Mouse (Mus musculus): ENCODE measurements at regions not wholly inside any gene's neighbourhood (a gene's known extent, or its start where the extent isn't known, plus 50 kb on each side); places are given as distances from the start of the nearest gene placed in this dataset.

DNA sequence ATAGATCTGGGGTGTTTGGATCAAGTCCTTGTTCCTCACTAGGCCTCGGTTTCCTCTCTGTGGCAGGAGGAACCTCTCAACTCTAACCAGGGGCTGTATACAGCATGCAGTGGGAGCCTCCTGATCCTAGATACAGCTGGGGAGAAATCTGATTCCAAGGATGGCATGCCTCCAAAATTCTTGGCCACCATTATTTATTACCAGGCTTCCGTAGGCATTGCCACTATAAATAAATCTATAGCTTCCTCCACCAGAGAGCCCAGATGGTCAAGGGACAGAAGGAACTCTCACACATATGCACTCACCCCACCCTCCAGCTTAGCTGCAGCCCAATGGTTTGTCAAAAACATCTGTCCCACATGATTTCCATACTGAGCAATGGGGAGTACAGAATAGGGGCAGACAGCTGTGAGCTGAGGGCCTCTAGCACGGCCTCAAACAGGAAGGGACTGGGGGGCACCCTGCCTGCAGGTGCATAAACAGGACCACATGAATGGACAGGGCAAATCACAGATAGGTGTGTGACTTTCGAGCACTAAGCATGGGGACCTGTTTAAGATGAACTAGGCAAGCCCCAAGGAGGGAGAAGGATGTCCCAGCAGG is 100.8 kb upstream of the Mgme1 start:
- no peak for ATAC-seq (ENCODE audit: poor library complexity, severe bottlenecking)

DNA sequence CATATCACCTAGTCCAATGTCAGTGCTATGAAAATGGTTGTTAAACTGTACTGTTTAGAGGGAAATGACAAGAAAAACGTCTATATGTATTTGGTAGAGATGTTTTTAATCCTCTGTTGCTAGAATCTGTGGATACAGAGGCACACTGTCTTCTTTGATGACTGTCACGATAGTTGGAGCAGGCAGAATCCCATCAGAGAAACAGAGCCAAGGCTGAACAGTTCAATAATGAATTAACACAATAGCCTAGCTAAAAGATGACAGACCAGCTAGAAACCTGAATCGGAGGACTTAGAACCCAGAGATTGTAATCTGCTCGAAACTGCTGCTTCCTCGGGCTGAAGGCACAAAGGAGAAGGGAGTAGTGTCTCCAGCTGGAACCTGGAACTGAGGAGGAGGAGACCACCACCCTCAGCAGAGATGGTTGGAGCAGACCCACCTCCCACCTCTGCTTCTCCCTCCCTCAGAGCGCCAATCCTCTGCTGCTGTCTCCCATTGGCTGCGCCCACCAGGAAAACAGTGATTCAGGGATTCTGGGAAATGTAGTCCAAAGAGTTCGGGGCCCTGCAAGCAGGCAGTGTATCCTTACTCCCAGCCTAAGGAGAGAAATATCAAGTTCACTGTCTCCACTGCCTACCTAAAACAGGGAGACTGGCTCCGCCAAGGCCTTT is 98.2 kb upstream of the Mgme1 start:
- 0 out of 2 replicates have a peak, but pooled peaks have one; percentile 19 for ATAC-seq (ENCODE audit: poor library complexity, severe bottlenecking)

GRCm38 (mm10) chr2:144173358-144174106 is 96.9 kb upstream of the Mgme1 start:
- ATAC-seq (ENCODE audit: poor library complexity, severe bottlenecking) = peak; percentile 41

- ATAC-seq (ENCODE audit: poor library complexity, severe bottlenecking) = 0 out of 2 replicates have a peak, but pooled peaks have one; percentile 23
Observed at GRCm38 (mm10) chr2:144174366-144175035, 96.0 kb upstream of the Mgme1 start.

- no peak for ATAC-seq (ENCODE audit: poor library complexity, severe bottlenecking)
Observed at GRCm38 (mm10) chr2:144176508-144177170, 93.8 kb upstream of the Mgme1 start.

- peak; percentile 43; the same call in 1 of the 2 replicates for ATAC-seq (ENCODE audit: poor library complexity, severe bottlenecking)
Observed at GRCm38 (mm10) chr2:144177268-144177667, 93.2 kb upstream of the Mgme1 start.

DNA sequence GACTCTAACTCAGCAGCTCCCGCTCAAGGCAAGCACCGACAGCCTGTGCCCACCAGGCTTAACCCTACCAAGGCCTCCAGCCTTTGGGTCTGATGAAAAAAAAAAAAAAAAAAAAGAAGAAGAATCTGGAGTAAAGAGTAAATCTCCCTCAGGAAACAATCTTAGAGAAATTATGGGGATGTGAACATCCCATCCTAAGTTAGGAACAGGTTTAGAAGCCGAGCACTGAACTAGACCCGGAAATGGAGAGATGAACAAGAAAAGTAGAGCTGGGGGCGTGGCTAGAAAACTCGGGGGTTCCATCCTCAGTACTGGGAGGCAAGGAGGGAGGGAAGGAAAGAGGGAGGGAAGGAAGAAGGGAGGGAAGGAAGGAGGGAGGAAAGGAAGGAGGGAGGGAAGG is 92.5 kb upstream of the Mgme1 start:
- ATAC-seq (ENCODE audit: poor library complexity, severe bottlenecking) = no peak

GRCm38 (mm10) chr2:144182108-144182507 is 88.4 kb upstream of the Mgme1 start:
- no peak for ATAC-seq (ENCODE audit: poor library complexity, severe bottlenecking)

GRCm38 (mm10) chr2:144182542-144182941 is 87.9 kb upstream of the Mgme1 start:
- no peak for ATAC-seq (ENCODE audit: poor library complexity, severe bottlenecking)

DNA sequence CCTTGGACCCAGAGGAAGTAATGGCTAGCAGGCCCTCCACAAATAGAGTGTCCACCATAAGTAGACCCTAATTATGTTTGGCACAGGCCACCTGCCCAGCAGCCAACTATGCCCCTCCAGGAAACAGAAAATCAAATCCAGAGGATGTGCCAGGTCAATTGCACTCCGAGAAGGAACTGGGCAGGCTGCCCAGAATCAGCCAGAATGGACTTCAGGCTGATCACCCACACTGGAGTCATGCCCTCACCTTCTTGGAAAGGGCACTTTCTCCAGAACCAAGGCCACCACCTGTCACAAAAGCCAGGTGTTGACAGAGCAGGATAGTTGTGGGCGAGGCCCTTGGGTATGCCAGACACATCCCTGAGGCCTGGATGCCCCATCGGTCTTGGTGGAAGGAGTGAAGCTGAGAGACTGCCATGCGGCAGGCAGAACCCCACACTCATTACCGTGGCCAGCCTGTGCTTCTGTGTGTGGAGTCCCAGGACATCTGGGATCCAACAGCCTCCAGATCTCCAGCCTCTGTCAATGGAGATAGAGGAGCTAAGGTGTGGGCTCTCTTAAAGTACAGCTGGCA is 87.0 kb upstream of the Mgme1 start:
- ATAC-seq (ENCODE audit: poor library complexity, severe bottlenecking) = no peak

GRCm38 (mm10) chr2:144185175-144185574 is 85.3 kb upstream of the Mgme1 start:
- no peak for ATAC-seq (ENCODE audit: poor library complexity, severe bottlenecking)

DNA sequence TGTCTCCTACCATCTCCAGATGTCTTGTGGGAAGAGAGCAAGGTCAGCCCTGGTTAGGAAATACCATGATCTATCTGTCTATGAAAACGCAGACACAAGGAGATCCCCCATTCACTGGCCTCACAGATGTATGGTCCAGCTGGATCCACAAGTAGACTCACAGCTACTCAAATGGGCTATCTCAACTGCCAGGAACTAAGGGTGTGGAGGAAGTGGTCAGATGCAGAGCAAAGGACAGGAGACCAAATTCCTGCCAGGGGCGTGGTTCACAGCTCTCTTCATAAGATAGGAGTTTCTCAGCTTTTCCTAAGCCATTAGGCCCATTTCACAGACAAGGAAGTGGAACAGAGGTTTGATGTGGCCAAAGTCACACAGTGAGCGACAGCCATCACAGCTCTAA is 84.0 kb upstream of the Mgme1 start:
- 0 out of 2 replicates have a peak, but pooled peaks have one; percentile 19 for ATAC-seq (ENCODE audit: poor library complexity, severe bottlenecking)

DNA sequence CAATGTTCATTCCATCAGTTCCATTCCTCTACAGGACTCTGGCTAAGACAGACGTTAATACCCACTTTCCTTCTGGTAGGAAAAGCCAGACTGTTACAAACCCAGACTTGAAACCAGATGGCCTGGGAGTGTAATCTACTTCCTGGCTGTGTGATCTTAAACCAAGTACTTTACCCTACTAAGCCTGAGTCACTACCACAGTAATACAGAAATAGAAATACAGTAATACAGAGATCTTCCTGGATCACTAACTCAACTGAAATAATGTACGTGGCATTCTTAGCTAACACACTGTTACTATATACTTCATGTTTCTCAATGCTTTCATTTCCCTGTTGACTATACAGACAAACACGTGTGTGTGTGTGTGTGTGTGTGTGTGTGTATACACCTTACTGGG is 82.4 kb upstream of the Mgme1 start:
- ATAC-seq (ENCODE audit: poor library complexity, severe bottlenecking) = peak; percentile 90

GRCm38 (mm10) chr2:144188485-144188884 is 82.0 kb upstream of the Mgme1 start:
- no peak for ATAC-seq (ENCODE audit: poor library complexity, severe bottlenecking)

DNA sequence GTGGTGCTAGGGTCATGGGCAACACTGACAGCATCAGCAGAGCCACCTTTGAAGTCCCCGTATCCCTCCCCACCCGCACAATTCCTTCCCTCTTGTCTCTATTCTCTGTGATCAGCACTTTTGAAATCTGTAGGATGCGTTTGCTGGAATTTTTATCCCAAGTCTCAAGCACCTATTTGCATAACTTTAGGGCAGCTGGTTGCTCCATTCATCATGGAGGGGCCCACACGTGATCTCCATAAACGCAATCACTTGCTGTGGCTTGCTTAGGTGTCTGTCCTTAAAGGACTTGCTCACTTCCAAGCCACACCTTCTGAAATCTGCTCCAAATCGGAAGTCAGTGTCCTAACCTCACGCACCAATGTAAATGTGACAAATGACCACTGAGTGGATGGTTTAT is 80.7 kb upstream of the Mgme1 start:
- no peak for ATAC-seq (ENCODE audit: poor library complexity, severe bottlenecking)

GRCm38 (mm10) chr2:144191018-144191417 is 79.4 kb upstream of the Mgme1 start:
- no peak for ATAC-seq (ENCODE audit: poor library complexity, severe bottlenecking)

DNA sequence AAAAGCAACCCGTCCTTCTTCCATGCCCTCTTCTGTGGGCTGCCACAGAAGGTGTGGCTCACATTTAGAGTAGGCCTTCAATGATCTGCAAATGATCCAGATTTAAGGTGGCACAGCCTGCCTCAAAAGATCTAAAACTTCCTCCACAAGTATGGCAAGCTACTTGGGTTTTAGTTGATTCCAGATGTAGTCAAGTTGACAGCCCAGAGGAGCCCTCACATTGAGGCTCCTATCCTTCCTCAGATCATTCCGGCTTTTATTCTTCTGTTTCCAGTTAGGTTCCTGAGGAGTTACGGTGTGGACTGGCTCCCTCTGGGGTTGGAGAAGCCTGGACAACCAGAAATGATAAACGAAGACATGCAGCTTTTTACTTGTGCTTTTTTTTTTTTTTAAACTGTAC is 78.8 kb upstream of the Mgme1 start:
- ATAC-seq (ENCODE audit: poor library complexity, severe bottlenecking) = no peak

DNA sequence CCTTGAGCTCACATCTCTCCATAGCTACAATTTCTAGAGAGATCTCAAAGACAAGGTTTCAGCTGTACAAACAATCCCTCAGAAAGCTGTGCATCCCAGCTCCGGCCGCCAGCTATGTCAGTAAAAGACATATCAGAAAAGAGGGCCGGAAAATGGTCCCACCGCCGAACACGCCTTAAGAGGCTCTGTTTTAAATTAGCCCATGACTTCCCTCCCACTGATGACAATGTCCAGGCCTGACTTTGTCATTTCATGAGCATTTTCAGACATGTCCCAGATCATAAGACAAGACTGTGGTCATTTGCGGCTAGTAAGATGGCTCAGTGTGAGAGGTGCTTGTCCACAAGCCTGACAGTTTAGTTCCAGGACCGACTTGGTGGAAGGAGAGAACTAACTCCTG is 78.0 kb upstream of the Mgme1 start:
- ATAC-seq (ENCODE audit: poor library complexity, severe bottlenecking) = no peak

- no peak for ATAC-seq (ENCODE audit: poor library complexity, severe bottlenecking)
Observed at GRCm38 (mm10) chr2:144195851-144196250, 74.6 kb upstream of the Mgme1 start.

DNA sequence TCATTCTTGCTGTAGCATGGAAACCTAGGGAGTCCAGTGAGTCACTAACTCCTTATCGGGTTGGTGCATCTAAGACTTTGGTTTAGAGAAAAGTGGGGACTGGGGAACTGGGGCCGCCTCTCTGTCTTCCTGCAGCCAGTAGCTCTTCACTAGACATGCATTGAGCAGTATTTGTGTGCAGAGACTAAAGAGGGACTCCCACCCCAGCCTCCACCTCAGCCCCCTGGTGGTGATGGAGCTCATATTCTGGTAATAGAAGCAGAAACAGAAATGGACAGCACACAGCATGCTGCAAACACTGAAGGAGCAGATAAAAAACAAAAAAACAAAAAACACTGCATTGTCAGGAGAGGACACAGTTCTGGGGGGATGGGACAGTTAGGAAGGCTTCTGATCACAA is 73.3 kb upstream of the Mgme1 start:
- peak; percentile 31; the same call in 1 of the 2 replicates for ATAC-seq (ENCODE audit: poor library complexity, severe bottlenecking)
